Mouse (Mus musculus) liver (tissue): ENCODE measurements around the gene Phgr1.

Source experiments
- DNase-seq: peaks from one replicate; pipeline ENCODE4 v3.0.0-alpha.2; 2020; ENCODE audit warnings: mixed read lengths

Phgr1 gene

GRCm38 (mm10) chr2:118772158-118772874, at the start of gene Phgr1:
TSS of gene Phgr1 (plus strand) at chr2:118772769.
- DNase-seq, result no peak

GRCm38 (mm10) chr2:118723693-118724486, 48.7 kb upstream of the Phgr1 start:
- no peak for DNase-seq

DNA sequence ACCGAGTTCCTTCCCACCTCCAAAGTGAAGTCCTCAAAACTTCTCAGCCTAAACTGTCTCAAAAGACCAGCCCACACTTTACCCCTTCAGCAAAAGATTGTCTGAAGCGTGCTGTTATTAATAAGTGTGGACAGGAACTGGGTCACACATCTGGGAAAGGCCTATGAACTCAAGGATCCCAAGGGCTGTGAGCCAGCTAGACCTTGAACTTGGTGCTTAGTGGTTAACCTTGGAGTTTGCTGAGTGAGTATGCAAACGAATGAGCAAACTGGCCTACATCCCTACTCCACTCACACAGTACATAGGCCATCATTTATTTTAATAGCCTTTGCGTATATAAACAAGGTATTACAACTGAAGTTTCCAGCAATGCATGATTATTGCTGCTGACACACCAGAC, 47.1 kb upstream of the Phgr1 start:
- DNase-seq, result no peak

DNA sequence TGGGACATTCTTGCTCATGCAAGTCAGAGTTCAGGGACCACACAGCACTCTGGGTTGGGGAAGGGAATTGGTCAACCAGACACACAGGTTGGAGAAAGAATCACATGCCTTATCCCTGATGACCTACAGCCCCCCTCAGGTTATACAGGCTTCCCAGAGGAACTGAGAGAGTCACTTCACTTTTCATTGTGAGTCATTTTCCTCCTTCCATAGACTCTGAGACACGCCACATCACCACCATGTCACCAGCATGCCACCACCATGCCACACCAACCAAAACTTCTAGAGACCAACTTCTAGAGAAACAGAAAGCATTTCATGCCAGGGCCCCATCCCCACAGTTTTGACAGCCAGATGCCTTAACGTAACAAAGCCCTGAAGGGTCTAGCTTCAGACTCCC, 45.7 kb upstream of the Phgr1 start:
- DNase-seq, result no peak

GRCm38 (mm10) chr2:118727911-118728310, 44.7 kb upstream of the Phgr1 start:
- no peak for DNase-seq

DNA sequence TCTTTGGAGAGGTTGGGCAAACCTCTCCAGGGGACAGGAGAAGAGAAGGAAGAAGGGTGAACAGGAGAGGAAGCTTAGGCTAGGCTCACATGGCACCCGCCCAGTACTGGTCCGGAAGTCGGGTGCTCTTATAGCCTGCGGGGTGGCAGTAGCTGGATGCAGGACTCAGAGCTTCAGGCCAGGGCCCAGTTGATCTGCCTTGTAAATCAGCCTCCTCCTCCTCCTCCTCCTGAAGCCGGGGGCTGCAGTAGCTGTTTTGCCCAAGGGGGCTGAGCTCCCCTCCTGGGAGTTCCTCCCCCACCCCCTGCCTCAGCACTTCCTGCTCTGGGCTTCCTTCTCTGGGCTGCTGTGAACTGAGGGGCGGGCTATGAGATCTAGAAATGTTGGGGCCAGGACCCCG, 44.2 kb upstream of the Phgr1 start, which contains the start of gene Plcb2:
Plcb2 (minus strand) TSS at position 102 of the 400 bp plus-strand sequence.
- DNase-seq, result no peak

GRCm38 (mm10) chr2:118729194-118729593, 43.4 kb upstream of the Phgr1 start:
- DNase-seq, result no peak

GRCm38 (mm10) chr2:118729816-118730621, 42.5 kb upstream of the Phgr1 start:
- DNase-seq, result no peak

- peak; percentile 75 for DNase-seq
These were observed 42.0 kb upstream of the Phgr1 start for GRCm38 (mm10) chr2:118730622-118730915.

DNA sequence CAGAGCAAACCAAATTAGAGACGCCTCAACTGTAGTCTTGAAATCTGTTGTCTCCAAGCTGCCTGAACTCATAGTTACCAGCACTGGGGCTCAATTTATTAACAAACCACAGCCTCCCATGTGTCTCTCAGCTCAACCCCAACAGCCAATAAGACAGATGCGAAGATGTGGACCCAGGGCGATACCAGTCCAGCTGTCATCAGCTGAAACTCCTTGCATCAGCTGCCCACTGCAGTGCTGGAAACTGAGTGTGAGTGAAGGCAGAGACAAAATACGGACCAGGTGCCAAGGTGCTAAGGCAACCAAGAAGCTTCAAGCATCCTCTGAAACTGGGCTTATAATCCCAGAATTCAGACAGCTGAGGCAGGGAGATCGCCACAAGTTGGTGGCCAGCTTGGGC, 40.6 kb upstream of the Phgr1 start:
- DNase-seq, result no peak

DNA sequence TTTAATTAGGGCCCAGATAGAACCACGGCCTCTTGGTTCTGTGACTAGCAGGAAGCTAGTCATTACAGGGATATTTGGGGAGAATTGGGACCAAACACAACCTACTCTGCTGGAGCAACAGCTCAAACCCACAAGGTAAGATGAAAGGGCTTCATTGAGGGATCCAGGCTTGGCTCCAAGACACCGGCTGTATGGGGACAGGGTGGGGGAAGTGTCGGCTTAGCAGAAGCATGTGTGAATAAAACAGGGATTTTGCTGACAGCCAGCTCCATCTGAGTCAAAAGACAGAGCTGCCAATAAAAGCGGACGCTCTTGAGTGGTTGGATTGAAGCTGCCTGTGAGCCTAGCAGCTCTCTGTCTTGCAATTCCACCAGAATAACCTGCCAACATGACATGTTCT, 39.2 kb upstream of the Phgr1 start:
- DNase-seq, result no peak

- DNase-seq, result no peak
These were observed 32.2 kb upstream of the Phgr1 start for GRCm38 (mm10) chr2:118740341-118740740.

GRCm38 (mm10) chr2:118741183-118741582, 31.4 kb upstream of the Phgr1 start:
- no peak for DNase-seq

DNA sequence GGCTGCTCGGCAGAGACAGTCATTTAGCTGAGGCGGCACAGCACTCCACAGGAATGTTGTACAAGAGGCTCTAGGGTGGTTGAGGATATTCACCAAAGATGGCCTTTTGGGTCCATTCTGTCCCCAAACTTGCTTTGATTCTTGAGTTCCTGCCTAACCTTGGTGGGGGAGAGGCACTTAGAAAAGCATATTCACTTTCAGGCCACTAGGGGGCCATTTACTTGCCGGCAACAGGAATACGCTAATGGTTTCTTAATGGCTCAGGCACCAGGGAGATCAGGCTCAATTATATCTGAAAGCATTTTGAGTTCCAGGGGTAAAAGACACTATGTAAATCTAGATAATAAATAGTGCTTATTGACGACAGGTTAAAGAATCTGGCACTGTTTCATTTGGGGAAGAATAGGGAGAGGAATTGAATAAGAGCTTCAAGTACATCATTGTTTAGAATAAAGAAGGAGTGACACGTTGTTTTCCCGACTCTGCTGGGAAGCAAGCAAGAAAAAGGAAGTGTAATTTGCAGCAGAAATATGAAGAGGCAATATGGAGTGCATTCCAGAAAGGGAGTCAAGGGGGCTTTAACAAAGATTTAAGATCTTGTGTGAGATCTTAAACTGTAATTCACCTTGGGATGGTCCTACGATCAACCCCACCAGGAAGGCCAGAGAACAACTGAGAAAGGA, 29.2 kb upstream of the Phgr1 start:
- DNase-seq, result no peak

DNA sequence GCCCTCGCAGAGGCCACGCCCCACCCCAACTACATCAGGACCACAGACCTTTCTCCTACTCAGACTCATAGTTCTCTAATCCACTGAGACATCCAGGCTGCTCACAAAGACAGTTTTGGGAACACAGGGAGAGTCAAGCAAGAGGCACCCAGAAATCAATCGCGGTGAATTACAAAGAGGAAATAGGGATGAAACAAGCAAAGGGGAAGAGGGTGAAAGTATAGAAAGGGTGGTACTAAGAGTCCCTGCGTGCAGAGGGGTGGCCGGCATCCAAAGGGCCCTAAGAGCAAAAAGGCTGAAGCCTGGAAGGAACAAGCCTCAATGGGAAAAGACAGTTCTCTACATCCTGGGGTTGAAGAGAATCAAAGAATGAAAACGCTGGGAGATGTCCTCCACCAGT, 27.9 kb upstream of the Phgr1 start:
- DNase-seq, result no peak

- peak; percentile 92 for DNase-seq
These were observed 27.2 kb upstream of the Phgr1 start, which contains the start of gene Inafm2 for GRCm38 (mm10) chr2:118745232-118745884. TSS of gene Inafm2 (plus strand) at chr2:118745758.

GRCm38 (mm10) chr2:118745915-118746901, 26.4 kb upstream of the Phgr1 start:
- peak; percentile 53 for DNase-seq

- no peak for DNase-seq
These were observed 25.1 kb upstream of the Phgr1 start for GRCm38 (mm10) chr2:118747301-118747960.

GRCm38 (mm10) chr2:118749341-118749884, 23.2 kb upstream of the Phgr1 start:
- DNase-seq, result no peak

- DNase-seq, result no peak
These were observed 22.1 kb upstream of the Phgr1 start for GRCm38 (mm10) chr2:118750476-118750875.
